Mouse (Mus musculus): ENCODE data around the gene Gm10100. TPM values are rescaled to one million over a fixed set of nuclear protein-coding genes. Genes with fewer than 3 reads are reported as not detected.
"Not testable (repeated sequence)": the region's sequence is repeated elsewhere in the genome, so short reads cannot be mapped to it uniquely, and the experiment has no call there.

The Gm10100 gene
- total RNA-seq, 2 experiments from 2014 or later, result not detected

- intact Hi-C loops (cut with DNase I), result not testable (repeated sequence)
These were observed 25.0 kb downstream of the Gm10100 start, which contains the start of gene Gm9736 for GRCm38 (mm10) chr10:77751254-77751653. TSS of gene Gm9736 (minus strand) at chr10:77751354.

DNA sequence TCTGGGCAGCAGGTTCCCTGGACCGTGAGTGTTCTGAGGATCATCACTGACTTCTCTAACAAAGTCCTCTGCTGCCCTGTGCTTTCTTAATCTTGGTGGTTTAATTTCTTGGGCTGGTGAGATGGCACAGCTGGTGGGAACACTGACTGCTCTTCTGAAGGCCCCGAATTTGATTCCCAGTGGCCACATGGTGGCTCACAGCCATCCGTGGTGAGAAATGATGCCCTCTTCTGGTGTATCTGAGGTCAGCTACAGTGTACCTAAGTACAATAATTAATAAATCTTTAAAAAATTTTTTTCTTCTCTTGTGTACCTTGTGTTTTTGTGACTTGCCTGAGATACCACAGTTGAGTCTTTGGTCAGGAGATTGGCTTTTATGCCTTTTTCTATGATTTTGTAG, 26.0 kb downstream of the Gm10100 start:
- intact Hi-C loops (cut with DNase I); DNase-seq: not testable (repeated sequence)

More at GRCm38 (mm10) chr10:77751254-77751653, 25.0 kb downstream of the Gm10100 start, which contains the start of gene Gm9736:
- not testable (repeated sequence) for DNase-seq

- intact Hi-C loops (cut with DNase I), result no loop called here
These were observed 27.2 kb downstream of the Gm10100 start for GRCm38 (mm10) chr10:77753448-77753847.

DNA sequence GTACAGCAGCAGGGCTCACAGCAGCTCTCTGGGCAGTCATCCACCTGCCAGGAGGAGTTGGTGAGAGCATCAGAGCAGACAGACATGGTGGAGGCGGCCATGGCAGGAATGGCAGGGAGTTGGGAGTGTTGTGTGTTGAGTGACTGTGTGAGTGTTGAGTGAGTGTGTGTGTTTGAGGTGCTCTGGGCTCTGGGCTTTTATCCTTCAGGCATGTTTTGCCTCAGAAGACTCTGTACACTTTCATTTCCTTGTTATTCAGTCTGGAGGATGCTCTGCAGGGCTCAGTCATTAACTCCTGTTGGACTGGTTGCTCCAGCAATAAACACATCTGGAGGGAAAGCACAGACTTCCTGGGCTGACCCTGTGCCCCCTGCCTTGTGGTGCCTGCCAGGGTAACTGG, 33.3 kb downstream of the Gm10100 start, which contains the start of gene Gm3233:
Gm3233 (minus strand) TSS at position 101 of the 400 bp plus-strand sequence.
- intact Hi-C loops (cut with DNase I); DNase-seq: not testable (repeated sequence)

More at GRCm38 (mm10) chr10:77753448-77753847, 27.2 kb downstream of the Gm10100 start:
- no peak for DNase-seq

DNA sequence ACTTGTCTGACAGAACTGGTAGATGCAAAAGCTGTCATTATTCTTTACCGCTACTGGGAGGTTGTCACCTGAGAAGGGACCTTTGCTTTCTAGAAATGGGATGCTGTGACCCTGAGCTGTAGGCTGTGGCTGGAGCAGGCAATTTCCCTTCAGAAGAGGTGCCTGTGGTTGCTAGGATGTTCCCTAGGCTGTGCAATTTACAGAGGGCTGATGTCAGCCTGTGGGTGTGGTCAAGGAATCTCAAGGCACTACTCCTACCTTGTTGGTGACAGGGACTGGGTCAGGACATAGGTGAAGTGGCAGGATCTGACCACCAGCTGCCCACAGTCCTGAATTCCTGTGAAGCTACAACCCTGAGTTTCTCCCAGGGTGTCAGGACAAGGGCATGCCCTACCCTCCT, 43.4 kb downstream of the Gm10100 start:
- DNase-seq, result no peak
- intact Hi-C loops (cut with DNase I), result no loop called here

- DNase-seq; intact Hi-C loops (cut with DNase I): not testable (repeated sequence)
These were observed 44.9 kb downstream of the Gm10100 start, which contains the start of gene Gm3238 for GRCm38 (mm10) chr10:77771225-77771624. TSS of gene Gm3238 (minus strand) at chr10:77771325.

DNA sequence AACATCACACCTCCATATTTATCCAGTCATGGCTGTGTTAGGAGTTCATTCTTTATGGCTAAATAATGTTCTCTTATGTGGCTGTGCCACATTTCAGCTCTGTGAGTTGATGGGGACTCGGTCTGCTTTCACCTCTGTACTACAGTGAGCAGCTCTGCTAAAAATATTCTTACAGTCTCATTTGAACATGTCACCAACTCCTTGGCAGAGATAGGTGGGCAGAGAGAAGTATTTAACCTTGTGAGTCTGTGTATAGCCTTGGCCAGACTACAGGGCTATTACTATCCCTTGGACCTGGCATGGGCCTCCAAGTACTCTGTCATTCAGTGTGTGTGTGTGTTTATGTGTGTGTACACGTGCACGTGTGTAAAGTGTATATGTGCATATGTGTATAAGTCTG, 45.9 kb downstream of the Gm10100 start:
- intact Hi-C loops (cut with DNase I); DNase-seq: not testable (repeated sequence)

Other genes with a start within 250 kb of the Gm10100 start
- 10 to 100 TPM; 11.7 to 12.0 TPM for gene Fam207a, start 210.7 kb upstream of the Gm10100 start, total RNA-seq (2021)
- gene Itgb2, start 196.2 kb upstream of the Gm10100 start, total RNA-seq (2021), result 1 to 10 TPM; 3.3 to 4.4 TPM
- gene Pttg1ip, start 144.8 kb upstream of the Gm10100 start, total RNA-seq (2021), result 100 to 1,000 TPM; 134 to 148 TPM
- gene Sumo3, start 120.4 kb upstream of the Gm10100 start, total RNA-seq (2021), result 10 to 100 TPM; 68.3 to 79.2 TPM
- gene Gm49325, start 120.3 kb upstream of the Gm10100 start, total RNA-seq (2021), result 10 to 100 TPM; 12.2 to 13.5 TPM
- gene Ube2g2, start 104.2 kb upstream of the Gm10100 start, total RNA-seq (2021), result 10 to 100 TPM; 57.7 to 68.8 TPM
- gene Tspear, start 39.9 kb upstream of the Gm10100 start, total RNA-seq (2021), result not detected
- gene Gm19402, start 35.7 kb upstream of the Gm10100 start, total RNA-seq (2021), result not detected
- not detected for gene Gm9508, start 29.3 kb upstream of the Gm10100 start, total RNA-seq (2021)
- not detected for gene Gm10272, start 19.9 kb upstream of the Gm10100 start, total RNA-seq (2021)
- gene Gm10024, start 15.0 kb upstream of the Gm10100 start, total RNA-seq (2021), result not detected
- not detected for gene Gm10142, start 10.7 kb upstream of the Gm10100 start, total RNA-seq (2021)
- not detected for gene Krtap12-1, start 5.9 kb upstream of the Gm10100 start, total RNA-seq (2021)
- not detected for gene Gm18596, start 16.2 kb downstream of the Gm10100 start, total RNA-seq (2021)
- not detected for gene Gm9736, start 24.9 kb downstream of the Gm10100 start, total RNA-seq (2021)
- not detected for gene Gm3233, start 33.2 kb downstream of the Gm10100 start, total RNA-seq (2021)
- gene Gm3238, start 44.8 kb downstream of the Gm10100 start, total RNA-seq (2021), result not detected
- not detected for gene Gm7138, start 50.5 kb downstream of the Gm10100 start, total RNA-seq (2021)
- gene Gm3250, start 56.1 kb downstream of the Gm10100 start, total RNA-seq (2021), result not detected
- not detected for gene Gm7137, start 61.7 kb downstream of the Gm10100 start, total RNA-seq (2021)
- not detected for gene Gm9639, start 68.6 kb downstream of the Gm10100 start, total RNA-seq (2021)
- gene Gm19668, start 72.6 kb downstream of the Gm10100 start, total RNA-seq (2021), result not detected
- not detected for gene Gm9507, start 85.4 kb downstream of the Gm10100 start, total RNA-seq (2021)
- gene Gm2696, start 88.2 kb downstream of the Gm10100 start, total RNA-seq (2021), result not detected
- gene Krtap10-4, start 100.6 kb downstream of the Gm10100 start, total RNA-seq (2021), result not detected
- not detected for gene Krtap10-10, start 109.5 kb downstream of the Gm10100 start, total RNA-seq (2021)
- gene Gm36176, start 120.3 kb downstream of the Gm10100 start, total RNA-seq (2021), result not detected
- not detected for gene Gm10318, start 126.4 kb downstream of the Gm10100 start, total RNA-seq (2021)
- not detected for gene Gm3285, start 135.5 kb downstream of the Gm10100 start, total RNA-seq (2021)
- 1 to 10 TPM; 1.3 to 1.9 TPM for gene Lrrc3, start 176.1 kb downstream of the Gm10100 start, total RNA-seq (2021)
- under 1 TPM; 0.14 to 0.40 TPM for gene Trpm2, start 244.1 kb downstream of the Gm10100 start, total RNA-seq (2021)